Mouse (Mus musculus) lung, postnatal 10 days (tissue): Measurements from ENCODE around the gene Fry.

Experiments used
- DNase-seq: peaks from one replicate; pipeline ENCODE4 v3.0.0; 2021

The Fry gene

DNA sequence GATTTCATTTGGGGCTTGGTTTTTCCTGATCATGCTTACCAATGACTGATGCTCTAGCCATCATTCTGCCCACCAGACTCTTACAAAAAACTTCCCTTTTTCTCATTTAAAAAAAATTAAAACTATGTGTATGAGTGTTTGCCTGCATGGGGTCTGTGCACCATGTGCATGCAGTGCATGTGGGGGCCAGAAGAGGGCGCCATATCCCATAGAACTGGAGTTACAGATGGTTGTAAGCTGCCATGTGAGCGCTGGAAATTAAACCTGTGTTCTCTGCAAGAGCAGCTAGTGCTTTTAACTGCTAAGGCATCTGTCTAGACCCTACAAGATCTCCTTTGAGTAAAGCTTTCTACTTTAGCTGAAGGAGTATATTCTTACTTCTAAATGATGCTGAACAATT is 162.6 kb downstream of the Fry start:
- DNase-seq = no peak

GRCm38 (mm10) chr5:150282091-150282490 is 163.6 kb downstream of the Fry start:
- no peak for DNase-seq

GRCm38 (mm10) chr5:150287949-150288348 is 169.5 kb downstream of the Fry start:
- DNase-seq = no peak

GRCm38 (mm10) chr5:150289611-150290010 is 171.2 kb downstream of the Fry start:
- peak; percentile 22 for DNase-seq

- no peak for DNase-seq
These were observed 172.2 kb downstream of the Fry start for GRCm38 (mm10) chr5:150290494-150291199.

DNA sequence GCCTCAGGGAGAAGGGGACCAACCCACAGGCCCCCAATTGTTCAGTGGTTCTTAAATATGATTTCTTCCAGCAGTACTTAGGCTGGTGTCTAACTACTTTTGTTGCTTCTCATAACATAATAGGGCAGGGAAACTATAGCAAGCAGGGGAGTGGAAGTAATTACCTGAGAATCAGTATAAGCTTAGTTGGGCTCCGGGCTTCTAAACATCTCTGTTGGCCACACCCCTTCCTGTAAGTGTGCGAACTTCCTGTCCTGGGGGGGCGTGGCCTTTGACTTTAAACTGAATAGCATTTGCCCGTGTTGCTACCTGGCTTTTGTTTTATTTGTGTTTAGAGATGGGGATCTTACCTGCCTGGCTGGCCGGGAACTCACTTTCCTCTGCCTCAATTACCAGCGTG is 172.8 kb downstream of the Fry start:
- no peak for DNase-seq

DNA sequence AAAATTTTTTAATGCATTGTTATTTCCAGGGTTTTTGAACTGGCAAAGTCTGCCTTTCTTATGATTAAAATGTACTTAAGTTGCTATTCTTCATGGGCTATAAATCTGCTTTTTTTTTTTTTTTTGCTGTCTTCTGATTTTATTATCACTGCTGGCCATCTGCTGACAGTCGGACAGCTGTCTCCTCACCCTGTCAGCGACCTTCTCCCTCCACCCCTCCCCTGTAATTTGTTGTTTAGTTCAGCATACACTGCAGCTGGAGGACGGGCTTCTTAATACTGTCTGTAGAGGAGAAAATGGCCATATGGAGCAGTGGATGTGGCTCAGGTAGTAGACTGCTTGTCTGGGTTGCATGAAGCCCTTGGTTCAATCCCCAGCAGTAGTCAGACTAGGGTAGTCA is 173.7 kb downstream of the Fry start:
- no peak for DNase-seq

DNA sequence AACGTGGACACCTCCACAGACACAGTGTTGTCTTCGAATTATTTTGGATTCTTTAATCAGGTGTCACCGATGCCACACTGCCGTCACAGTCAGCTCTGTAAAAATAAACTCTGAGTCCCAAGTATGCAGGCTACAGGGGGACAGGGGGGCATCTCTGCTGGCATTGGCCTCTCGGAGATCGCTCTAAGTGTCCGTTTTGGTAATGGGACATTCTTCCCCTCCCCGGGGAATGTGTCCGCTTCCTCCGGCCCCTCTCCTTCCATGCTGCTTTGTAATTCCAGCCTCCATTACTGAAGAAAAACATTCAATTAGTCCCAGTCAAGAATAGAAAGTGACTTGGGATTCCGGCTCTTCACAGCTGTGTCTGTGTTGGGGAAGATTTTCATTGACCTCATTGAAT is 175.9 kb downstream of the Fry start:
- DNase-seq = peak; percentile 26

- no peak for DNase-seq
These were observed 176.7 kb downstream of the Fry start for GRCm38 (mm10) chr5:150295096-150295495.

DNA sequence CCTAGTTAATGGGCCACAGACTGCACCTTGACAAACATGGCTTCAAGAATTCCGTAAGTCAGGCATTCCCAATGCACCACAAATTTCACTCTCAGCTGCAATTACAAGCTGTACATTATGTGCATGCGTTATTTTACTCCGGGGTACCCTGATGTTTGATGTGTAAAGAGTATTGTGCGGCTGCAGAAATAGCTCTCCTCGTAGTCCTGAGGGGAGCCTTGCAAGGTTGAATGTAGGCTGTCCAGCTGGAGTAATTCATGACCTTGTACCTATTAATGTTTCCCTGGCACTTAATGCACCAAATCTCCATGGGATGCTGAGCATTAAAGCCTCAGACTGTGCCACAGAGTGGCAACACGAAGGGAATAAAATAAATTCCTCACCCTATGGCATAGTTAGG is 180.5 kb downstream of the Fry start:
- no peak for DNase-seq

- no peak for DNase-seq
These were observed 183.7 kb downstream of the Fry start for GRCm38 (mm10) chr5:150302123-150302522.

DNA sequence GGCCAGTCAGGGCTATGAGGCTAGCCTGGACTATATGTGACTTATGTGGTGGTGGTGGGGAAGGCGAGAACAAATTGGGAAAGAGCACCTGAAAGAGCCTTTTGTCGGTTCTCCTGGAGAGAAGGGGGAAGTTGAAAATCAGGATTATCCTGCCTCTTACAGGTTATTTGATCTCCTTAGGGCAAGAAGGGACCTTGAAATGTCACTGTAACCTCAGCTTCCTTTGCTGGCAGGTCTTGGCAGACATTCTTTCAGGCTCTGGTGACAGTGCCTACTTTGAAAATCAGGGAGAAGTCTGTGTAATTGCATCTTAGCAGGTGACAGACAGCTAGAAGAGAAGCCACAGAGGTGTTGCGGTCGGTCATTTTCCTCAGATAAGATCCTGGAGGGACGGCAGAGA is 184.6 kb downstream of the Fry start:
- DNase-seq = no peak

DNA sequence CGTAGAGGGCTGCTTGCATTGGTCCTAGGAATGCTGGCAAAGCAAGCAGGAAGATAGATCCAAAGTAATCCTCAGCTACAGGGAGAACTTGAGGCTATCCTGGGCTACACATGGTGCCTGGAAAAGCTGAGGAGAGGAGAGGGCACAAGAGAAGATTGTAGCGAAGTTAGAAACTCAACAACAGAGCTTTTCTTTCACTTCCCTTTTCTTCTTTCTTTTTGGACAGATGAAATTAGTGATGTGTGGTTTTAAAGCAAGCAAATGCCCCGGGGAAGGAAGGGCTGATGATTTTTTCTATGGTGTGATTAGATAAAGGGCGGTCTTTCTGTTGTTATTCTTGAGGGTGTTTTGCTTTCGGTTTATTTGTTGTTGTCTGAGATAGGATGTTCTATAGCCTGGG is 188.1 kb downstream of the Fry start:
- no peak for DNase-seq

GRCm38 (mm10) chr5:150313229-150313628 is 194.8 kb downstream of the Fry start:
- no peak for DNase-seq

- DNase-seq = no peak
These were observed 196.1 kb downstream of the Fry start for GRCm38 (mm10) chr5:150314582-150314981.

GRCm38 (mm10) chr5:150325411-150325810 is 207.0 kb downstream of the Fry start:
- no peak for DNase-seq

DNA sequence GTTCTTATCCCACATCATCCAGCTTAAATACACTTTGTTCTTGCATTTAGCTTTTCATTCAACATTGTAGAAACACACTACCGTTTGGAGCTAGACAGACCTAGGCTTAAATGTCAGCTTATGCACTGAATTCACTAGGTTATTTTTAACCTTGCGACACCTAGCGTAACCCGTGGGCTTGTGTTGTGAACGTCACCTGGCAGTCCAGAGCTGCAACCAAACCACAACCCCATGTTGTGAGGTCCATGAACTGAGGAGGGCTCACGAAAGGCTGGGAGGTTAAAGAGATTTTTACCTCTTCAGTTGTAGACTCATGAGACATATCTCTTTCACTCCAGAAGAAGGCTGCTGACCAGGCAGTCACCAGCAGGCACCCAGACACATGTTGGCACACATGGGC is 210.2 kb downstream of the Fry start:
- DNase-seq = no peak

DNA sequence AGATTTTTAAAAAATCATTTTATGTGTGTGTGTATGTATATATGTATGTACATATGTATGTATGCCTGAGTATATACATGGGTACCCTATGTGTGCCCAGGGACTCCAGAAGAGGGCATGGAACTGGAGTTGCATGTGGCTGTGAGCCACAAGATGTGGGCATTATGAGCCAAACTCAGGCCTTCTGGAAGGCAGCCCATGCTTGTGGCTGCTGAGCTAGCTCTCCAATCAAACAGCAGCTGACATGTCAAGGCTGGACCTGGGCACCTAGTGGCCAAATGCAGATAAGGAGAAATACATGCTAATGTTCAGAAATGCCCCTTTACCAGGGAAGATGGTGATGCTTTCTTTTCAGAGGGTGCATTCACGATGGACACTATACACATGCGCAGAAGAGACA is 213.4 kb downstream of the Fry start:
- no peak for DNase-seq

- DNase-seq = no peak
These were observed 214.4 kb downstream of the Fry start for GRCm38 (mm10) chr5:150332810-150333209.

DNA sequence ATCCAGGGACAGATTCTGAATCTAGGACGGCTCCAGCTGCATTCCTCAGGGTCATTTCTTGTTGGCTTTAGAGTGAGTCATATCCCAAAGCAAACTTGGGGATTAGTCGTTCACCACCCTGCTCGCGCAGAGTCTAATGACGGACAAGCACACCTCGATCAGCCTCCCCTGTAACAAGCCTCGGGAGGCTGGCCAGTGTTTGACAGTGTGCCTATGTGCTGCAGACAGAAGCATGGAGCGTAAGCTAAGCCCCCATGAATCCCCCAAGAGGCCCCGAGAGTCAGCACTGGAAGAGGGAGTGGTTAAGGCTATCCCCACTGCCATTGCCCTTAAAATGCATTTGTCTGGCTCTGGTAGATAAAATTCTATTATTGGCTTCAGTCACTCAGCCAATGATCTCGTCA is 214.9 kb downstream of the Fry start:
- DNase-seq = no peak

GRCm38 (mm10) chr5:150336451-150336850 is 218.0 kb downstream of the Fry start:
- DNase-seq = no peak

GRCm38 (mm10) chr5:150337696-150338095 is 219.3 kb downstream of the Fry start:
- no peak for DNase-seq

GRCm38 (mm10) chr5:150340944-150341343 is 222.5 kb downstream of the Fry start:
- no peak for DNase-seq

- no peak for DNase-seq
These were observed 223.7 kb downstream of the Fry start for GRCm38 (mm10) chr5:150342139-150342538.

- no peak for DNase-seq
These were observed 227.5 kb downstream of the Fry start for GRCm38 (mm10) chr5:150345946-150346345.
